Mouse (Mus musculus) liver, postnatal 0 days (tissue): ENCODE measurements at regions not wholly inside any gene's neighbourhood (a gene's known extent, or its start where the extent isn't known, plus 50 kb on each side); places are given as distances from the start of the nearest gene placed in this dataset.

ENCODE experiments used
- ATAC-seq: fragments of 200-750 bp; cut with Nextera tagmentation; 2 replicates; pipeline ENCODE4 v1.8.0; 2017; ENCODE audit warnings: mild to moderate bottlenecking, moderate library complexity
- DNase-seq: peaks from one replicate; pipeline ENCODE4 v3.0.0-alpha.2; 2016
- H3K27ac ChIP-seq: fragments of 300-500 bp; sonication (generic); 2 replicates; pipeline ENCODE4 v1.5.1; 2014; ENCODE audit warnings: antibody characterized with exemption, moderate library complexity, mild to moderate bottlenecking, low read depth
- H3K27me3 ChIP-seq: fragments of 300-500 bp; sonication (generic); 2 replicates; pipeline ENCODE4 v1.6.1; 2014; ENCODE audit warnings: low read length, control low read depth, mixed read lengths; ENCODE audit not compliant: insufficient read depth
- H3K36me3 ChIP-seq: fragments of 300-500 bp; sonication (generic); replicated peaks from 2 replicates; pipeline ENCODE4 v1.6.1; 2014; ENCODE audit warnings: mild to moderate bottlenecking, control low read depth, low read length, moderate library complexity, mixed read lengths; ENCODE audit not compliant: insufficient read depth
- H3K4me1 ChIP-seq: fragments of 300-500 bp; sonication (generic); 2 replicates; pipeline ENCODE4 v1.6.1; 2014; ENCODE audit warnings: antibody characterized with exemption, mild to moderate bottlenecking, control low read depth; ENCODE audit not compliant: insufficient read depth
- H3K4me2 ChIP-seq: fragments of 300-500 bp; sonication (generic); 2 replicates; pipeline ENCODE4 v1.6.1; 2014; ENCODE audit warnings: low read depth, mild to moderate bottlenecking, low read length, moderate library complexity, mixed read lengths
- H3K4me3 ChIP-seq: fragments of 300-500 bp; sonication (generic); 2 replicates; pipeline ENCODE4 v1.5.1; 2014; ENCODE audit warnings: low read depth, low read length
- H3K9ac ChIP-seq: fragments of 300-500 bp; sonication (generic); replicated peaks from 2 replicates; pipeline ENCODE4 v1.6.1; 2014; ENCODE audit warnings: mild to moderate bottlenecking, moderate library complexity
- H3K9me3 ChIP-seq: fragments of 300-500 bp; sonication (generic); 2 replicates; pipeline ENCODE4 v1.6.1; 2016; ENCODE audit warnings: mild to moderate bottlenecking, control low read depth, low read length, mixed read lengths
- CTCF ChIP-seq: sonication (generic); IDR thresholded peaks from 2 replicates; pipeline ENCODE4 v1.5.1; 2016; ENCODE audit warnings: antibody characterized with exemption, low read depth
- EP300 ChIP-seq: IDR thresholded peaks from 2 replicates; pipeline ENCODE4 v1.6.1; 2016; ENCODE audit warnings: antibody characterized with exemption, low read depth, mild to moderate bottlenecking
- WGBS: fragments of 180-500 bp; shearing (Covaris S2); extraction: QIAGEN DNeasy Blood & Tissue Kit; methylation state at CpG from one replicate; pipeline ENCODE4 v1.1.7; 2014; ENCODE audit not compliant: insufficient replicate concordance; 5-methylcytosine and 5-hydroxymethylcytosine counted together

DNA sequence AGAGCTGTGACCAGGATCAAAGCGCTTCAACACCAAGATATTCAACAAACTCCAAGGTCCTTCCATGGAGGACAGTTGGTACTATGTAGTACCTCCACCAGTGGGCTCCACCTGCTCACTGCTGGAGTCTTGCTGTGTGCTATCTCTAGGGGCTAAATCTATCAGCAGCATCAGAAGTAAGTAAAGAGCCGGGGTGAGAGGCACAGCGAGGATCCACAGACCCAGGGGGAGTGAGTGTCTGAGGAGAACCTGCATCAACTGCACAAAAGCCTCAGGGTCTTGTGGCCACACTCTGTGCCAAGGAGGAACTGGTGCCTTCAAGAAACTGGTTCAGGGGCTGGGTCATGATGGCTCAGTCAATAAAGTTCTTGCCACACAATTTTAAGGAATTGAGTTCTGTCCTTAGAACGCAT is 56.6 kb upstream of the Slc45a1 start:
- no peaks in the 10 kb centered on the region for H3K9me3 ChIP-seq
- H3K36me3 ChIP-seq = no peaks in the 10 kb centered on the region
- H3K4me2 ChIP-seq = no peak overlapping the region
- H3K27ac ChIP-seq = peak overlapping the region; percentile 96
- peaks cover 10% of the 10 kb centered on the region for H3K4me1 ChIP-seq
- no peaks in the 10 kb centered on the region for H3K27me3 ChIP-seq
- DNase-seq (no peak), ATAC-seq (no peak)
- WGBS = 64% methylated on average over 4 of the region's 4 CpGs
- TF ChIP-seq EP300 (no peak), CTCF (peak; percentile 69)
- H3K9ac ChIP-seq = no peak overlapping the region
- no peak overlapping the region for H3K4me3 ChIP-seq

DNA sequence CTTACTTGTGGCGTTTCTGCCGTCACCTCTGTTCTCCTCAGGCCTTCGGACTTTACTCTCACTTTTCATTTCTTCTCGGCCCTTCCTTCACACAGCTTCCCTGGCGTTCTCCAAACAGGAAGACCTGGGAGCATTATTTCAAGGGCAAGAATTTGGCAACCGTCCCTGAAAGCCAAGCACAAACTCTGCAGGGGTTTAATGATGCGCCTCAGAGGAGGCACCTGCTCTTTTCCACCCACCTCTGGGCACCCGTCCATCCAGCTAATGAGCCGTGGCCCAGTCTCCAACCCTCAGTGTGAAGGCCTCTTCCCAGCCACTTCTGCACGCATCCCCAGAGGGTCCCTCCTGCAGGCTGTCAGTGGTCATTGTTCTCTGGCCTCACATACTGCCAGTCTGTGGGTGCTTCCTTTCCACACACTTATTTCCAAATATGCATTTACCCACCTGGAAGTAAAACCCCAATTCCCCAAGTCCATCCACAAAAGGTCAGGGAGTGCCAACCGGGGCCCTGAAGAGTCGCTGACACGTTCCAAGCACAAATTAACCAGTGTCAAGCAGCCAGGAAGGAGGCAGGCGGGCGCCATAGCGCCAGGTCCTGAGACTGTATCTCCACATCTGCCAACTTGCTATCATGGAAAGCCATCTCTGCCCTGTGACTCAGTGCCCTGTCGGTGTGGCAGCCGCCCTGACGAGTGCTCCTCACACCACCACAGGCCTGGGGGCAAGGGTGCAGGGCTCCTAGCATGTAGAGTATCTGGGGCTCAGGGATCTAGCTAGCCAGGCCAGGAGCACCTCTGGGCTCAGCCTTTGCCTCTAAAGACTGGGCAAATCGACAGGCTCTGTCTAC is 56.0 kb upstream of the Slc45a1 start:
- Histone ChIP-seq H3K27ac (peak overlapping the region; percentile 96), H3K4me2 (peak overlapping the region; percentile 24; the same call in 1 of the 2 replicates), H3K4me1 (peaks cover 15% of the 10 kb centered on the region), H3K27me3 (no peaks in the 10 kb centered on the region), H3K4me3 (no peak overlapping the region), H3K36me3 (no peaks in the 10 kb centered on the region), H3K9me3 (no peaks in the 10 kb centered on the region), H3K9ac (peak overlapping the region; percentile 16; the same call in 1 of the 2 replicates)
- TF ChIP-seq EP300 (no peak), CTCF (no peak)
- DNase-seq (no peak), ATAC-seq (no peak)
- WGBS = 67% methylated on average over 20 of the region's 20 CpGs

DNA sequence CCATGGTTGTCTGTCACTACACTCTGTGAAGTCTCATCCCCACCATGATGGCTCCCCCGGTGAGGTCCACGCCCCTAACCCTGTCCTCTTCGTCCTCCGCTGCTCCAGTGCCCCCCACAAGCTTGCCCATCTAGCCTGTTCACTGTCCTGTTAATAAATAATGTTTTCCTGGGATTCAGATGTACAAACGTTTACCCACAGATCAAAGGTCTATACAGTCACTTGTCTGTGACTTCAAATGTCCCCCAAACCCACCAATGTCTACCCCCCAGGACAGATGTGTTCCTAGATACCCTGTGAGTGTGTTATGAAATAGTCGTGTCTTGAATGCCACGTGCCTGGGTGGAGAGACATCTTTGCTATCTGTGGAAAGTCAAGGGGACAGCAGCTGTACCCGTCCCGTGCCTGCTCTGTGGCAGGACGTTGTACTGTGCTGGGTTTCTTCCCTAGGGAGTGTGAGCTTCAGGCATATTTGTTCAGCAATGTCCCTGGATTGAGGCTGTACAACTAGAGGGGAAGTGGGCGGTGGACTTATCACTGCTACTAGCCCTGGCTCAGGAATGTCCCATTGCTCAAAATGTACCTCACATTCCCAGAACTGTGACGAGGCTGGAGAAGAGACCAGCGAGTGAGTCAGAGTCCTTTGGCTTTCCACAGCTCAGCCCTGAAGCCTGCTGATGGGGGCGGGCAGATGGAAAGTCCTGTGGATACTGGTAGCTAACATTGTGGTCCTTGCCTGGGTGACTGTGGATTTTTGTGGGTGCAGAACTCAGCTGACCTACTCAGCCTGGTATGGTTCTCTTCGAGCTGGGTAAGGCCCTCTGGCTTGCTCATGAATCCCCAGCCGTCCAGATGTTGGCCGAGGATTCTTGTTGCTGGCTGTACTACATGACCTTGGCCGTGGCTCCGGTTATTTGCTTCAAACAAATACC is 55.1 kb upstream of the Slc45a1 start:
- no peaks in the 10 kb centered on the region for H3K36me3 ChIP-seq
- TF ChIP-seq EP300 = peak; percentile 84
- TF ChIP-seq CTCF = no peak
- 41% methylated on average over 19 of the region's 19 CpGs for WGBS
- H3K4me3 ChIP-seq = no peak overlapping the region
- peaks cover 21% of the 10 kb centered on the region for H3K4me1 ChIP-seq
- H3K9ac ChIP-seq = peak overlapping the region; percentile 7
- ATAC-seq (peak; percentile 86), DNase-seq (peak; percentile 65)
- no peaks in the 10 kb centered on the region for H3K27me3 ChIP-seq
- peak overlapping the region; percentile 24; the same call in 1 of the 2 replicates for H3K4me2 ChIP-seq
- H3K27ac ChIP-seq = peak overlapping the region; percentile 96
- H3K9me3 ChIP-seq = no peaks in the 10 kb centered on the region

DNA sequence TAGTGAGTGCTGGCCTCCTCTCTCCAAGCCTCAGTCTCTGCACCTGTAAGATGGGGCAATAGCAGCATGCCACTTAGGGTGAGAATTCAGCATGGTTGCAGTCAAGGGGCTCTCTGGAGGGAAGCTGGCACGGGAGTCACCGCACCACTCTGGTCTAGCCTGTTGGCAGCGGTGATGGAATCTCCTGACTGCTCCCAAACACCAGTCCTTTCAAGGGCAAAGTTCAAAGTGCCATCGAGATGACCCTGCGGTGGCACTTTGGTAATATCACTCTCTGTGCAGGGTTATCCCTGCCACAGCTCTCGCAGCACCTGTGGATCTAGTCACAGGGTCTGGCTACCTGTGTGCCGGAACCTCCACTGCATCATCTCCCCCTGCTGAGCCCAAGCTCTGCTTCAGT is 54.3 kb upstream of the Slc45a1 start:
- Histone ChIP-seq H3K36me3 (no peaks in the 10 kb centered on the region), H3K4me2 (no peak overlapping the region), H3K9ac (peak overlapping the region; percentile 7), H3K27ac (peak overlapping the region; percentile 96), H3K9me3 (no peaks in the 10 kb centered on the region), H3K4me1 (peaks cover 24% of the 10 kb centered on the region), H3K27me3 (no peaks in the 10 kb centered on the region), H3K4me3 (no peak overlapping the region)
- TF ChIP-seq EP300 (no peak), CTCF (no peak)
- 85% methylated on average over 7 of the region's 7 CpGs for WGBS
- peak; percentile 41 for DNase-seq
- ATAC-seq = peak; percentile 34

DNA sequence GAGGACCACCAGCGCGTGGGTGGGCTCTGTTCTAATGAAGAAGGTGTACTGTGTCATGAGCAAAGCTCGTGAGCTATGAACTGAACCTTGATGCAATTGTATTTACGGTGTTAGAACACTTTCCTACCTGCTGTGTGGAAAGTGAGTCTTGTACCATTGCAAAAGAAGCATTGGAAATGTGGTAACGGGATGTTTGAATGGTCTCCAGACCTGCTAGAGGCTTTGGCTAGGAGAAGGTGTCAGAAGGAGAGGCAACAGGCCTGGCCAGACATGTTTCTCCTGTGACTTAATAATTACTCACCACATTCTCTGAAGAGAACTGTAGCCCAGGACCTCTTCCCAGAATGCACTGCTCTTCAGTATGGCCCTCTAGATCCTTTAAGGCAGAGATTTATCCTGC is 51.3 kb upstream of the Slc45a1 start:
- ATAC-seq (no peak), DNase-seq (no peak)
- H3K4me1 ChIP-seq = peaks cover 20% of the 10 kb centered on the region
- H3K4me3 ChIP-seq = no peak overlapping the region
- H3K36me3 ChIP-seq = no peaks in the 10 kb centered on the region
- 80% methylated on average over 5 of the region's 5 CpGs for WGBS
- no peak for TF ChIP-seq CTCF
- TF ChIP-seq EP300 = peak; percentile 51; the same call in 1 of the 2 replicates
- no peak overlapping the region for H3K9ac ChIP-seq
- no peaks in the 10 kb centered on the region for H3K27me3 ChIP-seq
- H3K9me3 ChIP-seq = no peaks in the 10 kb centered on the region
- no peak overlapping the region for H3K4me2 ChIP-seq
- H3K27ac ChIP-seq = peak overlapping the region; percentile 61
